Mouse (Mus musculus): Measurements from ENCODE around the gene Lamc2.
A peak's percentile ranks its signal among the peaks of the same experiment; 100 is the strongest.
"Not testable (repeated sequence)": the region's sequence is repeated elsewhere in the genome, so short reads cannot be mapped to it uniquely, and the experiment has no call there.

The Lamc2 gene

DNA sequence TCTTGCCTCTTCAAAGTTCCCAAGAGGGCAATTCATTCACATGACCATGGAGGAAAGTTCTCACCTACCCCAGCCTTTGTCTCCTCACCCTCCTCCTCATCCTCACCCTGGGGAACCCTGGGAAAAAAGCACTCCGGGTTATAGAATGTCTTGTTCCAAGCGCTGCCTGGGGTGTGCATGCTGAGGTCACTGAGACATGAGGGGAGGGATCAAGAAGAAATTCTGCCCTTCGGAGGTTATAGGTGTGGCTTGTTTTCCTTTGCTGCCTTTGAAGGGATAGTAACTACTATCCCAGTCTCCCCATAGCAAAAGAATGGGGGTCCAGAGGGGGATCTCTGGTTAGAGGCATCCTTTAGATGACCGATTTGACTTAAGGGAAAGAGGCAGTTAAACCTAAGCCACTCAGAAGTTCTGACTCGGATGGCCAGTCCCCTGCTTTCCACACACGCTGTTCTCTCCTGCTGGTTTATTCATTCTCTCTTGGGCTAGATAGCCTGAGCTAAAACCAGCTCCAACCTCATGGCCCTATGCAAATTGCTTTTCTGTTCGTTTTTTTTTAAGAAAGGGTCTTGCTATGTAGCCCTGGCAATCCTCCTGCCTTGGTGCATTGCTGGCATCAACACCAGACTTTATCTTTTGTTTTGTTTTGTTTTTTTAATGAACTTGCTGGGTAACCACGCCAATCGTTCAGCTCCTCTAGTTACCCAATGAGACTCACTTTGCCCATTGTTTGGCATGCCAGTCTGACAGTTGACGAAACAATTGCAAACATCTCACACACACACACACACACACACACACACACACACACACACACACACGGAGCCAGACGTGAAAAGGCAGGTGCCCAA lies 91.8 kb downstream of the Lamc2 start:
- DNase-seq (ENCODE audit: low spot score) = no peak

DNA sequence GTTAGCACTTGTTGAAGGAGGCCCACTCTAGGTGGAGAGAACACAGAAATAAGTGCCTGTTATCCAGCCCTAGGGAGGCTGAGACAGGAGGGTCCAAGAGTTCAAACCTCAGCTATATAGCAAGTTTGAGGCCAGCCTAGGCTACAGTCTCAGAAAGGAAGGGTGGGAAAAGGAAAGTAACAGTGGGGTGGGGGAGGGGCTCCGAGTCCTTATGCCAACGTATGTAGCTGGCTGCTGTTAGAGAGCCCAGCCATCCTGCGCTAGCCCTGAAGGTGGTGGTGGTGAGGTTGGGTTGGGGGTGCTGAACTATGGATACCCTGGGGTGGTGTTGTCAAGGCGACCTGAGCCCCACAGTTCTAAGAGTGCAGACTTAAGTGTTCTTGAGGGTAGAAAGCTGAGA lies 92.7 kb downstream of the Lamc2 start:
- DNase-seq (ENCODE audit: low spot score) = no peak

DNA sequence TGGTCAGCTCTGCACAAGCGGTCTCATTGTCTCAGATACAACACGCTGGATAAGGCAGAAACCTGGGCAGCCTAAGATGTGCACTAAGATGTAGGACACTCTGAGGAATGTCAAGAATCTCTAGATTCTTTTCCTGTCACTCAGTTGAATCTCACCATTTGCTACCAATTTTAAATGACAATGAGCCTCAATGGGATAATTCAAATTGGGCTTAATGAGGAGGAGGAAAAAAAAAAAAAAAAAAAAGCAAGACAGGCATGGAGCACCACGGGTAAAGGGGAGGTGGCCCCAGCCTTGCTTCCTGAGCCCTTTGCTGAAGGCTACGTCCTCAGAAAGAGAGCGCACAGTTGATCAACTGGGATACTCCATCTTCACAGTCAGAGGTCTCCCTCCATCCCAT lies 93.1 kb downstream of the Lamc2 start:
- no peak for DNase-seq (ENCODE audit: low spot score)

DNA sequence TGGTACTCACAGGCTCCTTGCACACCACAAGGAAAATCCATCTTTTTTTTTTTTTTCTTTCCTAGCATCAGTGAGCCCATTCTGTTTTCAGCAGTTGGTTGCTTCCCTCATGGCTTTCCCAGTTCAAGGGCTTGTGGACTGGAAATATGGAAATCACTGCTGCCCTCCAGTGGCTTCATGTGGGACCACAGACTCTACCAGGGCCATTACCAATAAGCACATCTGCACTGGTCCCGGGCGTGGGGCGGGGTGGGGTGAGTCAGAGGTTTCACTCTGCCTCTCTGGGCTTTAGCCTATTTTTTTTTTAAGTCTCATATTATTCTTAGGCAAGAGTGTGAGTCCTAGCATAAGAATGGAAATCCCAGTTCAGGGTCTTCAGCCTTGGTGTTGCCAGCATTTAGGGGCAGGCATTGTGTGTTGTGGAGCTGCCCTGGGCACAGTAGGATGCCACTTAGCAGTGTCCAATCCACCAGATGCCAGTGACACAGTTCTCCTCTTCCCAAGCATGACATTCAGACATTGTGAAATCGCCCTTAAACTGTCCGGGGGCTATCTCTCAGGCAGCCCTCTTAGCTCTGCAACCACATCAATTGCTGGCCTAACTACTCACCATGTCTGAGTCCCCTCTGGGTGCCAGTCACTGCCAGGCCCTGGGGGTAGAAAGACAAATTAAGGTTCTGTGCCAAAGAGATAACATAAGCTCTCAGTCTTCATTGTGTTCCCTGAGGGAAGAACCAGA lies 93.8 kb downstream of the Lamc2 start:
- peak; percentile 40 for DNase-seq (ENCODE audit: low spot score)

DNA sequence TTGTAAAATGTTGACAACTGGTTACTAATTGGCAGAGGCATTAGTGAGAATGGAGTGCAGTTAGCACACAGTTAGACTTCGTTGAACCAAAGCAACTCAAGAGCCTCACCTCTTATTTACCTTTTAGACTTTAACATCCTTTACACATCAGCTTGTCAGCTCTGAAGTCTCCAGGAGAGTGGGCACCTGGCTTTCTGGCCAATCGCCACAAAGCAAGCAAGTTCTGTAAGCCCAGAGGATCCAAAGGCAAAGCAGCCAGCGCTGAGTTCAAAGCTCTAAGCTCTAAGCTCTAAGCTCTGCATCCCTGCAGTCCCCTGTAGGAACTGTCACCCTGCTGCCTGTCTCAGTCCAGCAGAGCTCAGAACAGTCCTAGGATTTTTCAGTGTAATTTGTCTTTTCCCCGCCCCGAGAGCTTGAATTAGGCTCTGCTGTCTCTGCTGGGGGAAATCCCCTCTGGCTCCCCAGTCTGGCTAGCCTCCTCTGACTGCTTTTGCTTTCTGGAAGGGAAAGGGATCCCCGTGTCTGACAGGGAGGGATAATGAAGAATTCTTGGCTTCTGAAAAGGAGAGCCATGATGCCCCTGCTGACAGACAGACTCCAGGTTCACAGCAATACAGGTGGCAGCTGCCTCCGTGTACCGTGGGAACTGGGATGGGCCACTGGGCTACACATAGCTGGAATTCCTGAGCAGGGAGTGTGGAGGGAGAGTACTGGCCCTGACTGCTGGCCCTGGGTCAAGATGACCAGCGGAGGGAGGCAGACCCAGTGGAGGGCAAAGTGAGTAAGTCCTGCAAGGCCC lies 94.6 kb downstream of the Lamc2 start:
- no peak for DNase-seq (ENCODE audit: low spot score)

DNA sequence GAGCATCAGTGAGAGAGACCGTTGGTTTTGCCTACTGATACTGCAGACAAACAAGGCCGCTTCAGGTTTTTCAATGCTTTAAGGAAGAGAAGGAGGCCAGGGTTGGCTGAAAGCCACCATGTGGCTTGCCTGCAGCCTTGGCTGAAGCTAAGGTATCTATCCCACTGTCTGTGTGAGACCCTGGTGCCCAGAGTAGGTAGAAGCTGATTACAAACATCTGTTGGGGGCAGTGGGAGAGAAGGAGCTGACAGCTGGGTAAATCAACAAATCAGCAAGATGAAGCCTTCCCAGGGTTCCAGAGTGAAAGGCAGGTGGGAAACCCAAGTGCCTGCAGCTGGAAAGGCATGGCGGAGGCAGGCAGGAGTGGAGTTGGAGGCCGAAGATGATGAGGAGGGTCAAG lies 95.4 kb downstream of the Lamc2 start:
- DNase-seq (ENCODE audit: low spot score) = no peak

DNA sequence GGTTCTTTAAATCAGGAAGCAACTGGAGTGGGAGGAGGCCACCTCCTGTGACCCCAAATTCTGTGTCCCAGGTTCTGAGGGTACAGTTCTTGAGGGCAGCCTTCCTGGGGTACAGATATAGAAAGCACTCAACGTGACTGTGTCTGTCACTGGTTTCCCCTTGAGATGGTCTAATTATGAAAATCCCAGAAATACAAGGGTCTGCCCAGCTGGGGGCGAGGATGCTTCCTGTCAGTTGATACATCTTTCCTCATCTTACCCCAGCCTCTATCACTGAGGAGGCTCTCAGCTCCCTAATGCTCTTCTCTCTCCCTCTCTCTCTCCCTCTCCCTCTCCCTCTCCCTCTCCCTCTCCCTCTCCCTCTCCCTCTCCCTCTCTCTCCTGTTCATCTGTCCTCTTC lies 96.2 kb downstream of the Lamc2 start:
- no peak for DNase-seq (ENCODE audit: low spot score)

DNA sequence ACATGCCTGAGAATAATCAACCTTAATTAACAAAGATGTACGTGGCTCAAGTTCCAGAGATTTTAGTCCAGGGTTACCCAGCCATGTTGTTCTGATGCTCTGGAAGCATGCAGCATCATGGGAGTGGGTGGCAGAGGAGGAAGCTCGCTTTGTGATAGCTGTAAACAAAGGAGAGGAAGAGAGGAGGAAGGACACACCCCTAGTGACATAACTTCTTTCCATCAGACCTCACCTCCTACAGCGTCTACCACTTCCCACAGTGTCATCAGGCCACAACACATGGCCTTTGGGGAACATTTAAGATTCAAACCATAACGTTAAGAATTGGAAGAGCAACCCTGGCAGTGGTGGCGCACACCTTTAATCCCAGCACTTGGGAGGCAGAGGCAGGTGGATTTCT lies 98.5 kb downstream of the Lamc2 start:
- peak; percentile 40 for DNase-seq (ENCODE audit: low spot score)

DNA sequence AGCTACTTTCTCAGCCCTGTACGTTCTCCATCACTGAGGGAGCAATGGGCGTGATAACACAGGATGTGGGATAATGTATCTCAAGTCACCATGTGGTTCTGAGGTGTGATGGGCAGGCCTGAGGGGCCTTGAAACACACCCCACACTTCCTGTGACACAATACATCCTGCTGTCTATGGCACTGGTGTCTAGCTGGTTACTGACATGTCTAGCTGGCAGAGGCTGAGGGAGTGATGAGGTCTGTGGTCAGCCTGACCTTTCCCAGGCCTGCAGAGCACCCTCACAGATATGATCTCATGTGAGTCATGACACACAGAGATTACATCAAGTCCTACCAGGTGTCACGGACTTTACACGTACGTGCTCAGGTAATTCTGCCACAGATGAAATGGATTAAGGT lies 101.0 kb downstream of the Lamc2 start:
- DNase-seq (ENCODE audit: low spot score) = peak; percentile 76

DNA sequence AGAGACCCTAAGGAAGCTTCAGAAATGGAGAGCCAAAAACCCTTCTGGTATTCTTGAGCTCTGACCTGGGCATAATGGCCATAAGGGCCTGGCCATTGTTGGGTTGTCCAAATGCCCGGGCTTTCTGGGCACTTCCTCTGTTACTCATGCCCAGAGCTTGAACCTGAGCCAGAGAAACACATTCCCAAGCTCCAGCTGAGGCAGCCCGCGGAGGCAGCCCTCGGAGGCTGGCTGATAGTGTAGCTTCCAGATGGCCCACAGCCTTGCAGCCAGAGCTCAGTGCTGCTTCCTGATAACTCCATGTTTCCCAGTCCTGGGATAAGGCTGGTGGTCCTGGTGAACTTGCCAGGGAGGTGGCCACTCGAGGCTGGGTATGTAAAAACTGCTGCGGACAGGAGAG lies 102.1 kb downstream of the Lamc2 start:
- no peak for DNase-seq (ENCODE audit: low spot score)

DNA sequence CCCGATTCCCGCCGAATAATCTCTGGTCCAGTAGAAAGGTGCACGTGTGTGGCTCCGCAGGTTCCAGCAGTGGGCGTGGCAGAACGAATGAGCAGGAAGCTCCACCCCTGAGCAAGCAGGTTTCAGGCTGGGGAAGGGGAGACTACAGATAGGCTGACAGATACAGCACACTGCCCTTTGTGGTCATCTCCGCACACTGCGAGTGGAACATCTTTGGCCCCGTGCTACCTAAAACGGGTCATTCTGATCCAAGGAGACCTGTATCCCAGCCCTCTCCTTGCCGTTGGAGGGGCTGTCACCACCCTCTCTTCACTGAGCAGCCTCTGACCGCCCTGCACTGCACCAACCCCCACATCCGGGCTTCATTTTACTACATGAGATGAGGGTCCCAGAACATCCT lies 103.0 kb downstream of the Lamc2 start:
- DNase-seq (ENCODE audit: low spot score) = not testable (repeated sequence)

DNA sequence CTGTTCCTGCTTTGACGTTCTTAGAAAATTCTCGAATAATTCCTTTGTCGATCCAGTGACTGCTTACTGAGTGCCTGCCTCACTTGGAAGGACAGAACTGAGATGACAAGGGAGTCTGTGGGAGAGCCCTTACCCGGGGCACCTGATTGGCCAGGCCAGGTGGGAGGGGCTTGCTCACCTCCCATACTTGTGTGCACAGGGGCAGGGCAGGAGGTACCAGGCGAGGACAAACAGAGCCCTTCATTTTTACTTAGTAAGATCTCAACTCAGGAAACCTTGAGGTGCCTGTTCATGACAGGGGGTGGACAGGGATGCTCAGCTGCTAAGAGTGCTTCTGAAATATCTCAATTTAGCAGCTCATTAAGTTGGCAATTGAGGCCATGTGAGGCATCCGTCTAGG lies 110.3 kb downstream of the Lamc2 start:
- no peak for DNase-seq (ENCODE audit: low spot score)

DNA sequence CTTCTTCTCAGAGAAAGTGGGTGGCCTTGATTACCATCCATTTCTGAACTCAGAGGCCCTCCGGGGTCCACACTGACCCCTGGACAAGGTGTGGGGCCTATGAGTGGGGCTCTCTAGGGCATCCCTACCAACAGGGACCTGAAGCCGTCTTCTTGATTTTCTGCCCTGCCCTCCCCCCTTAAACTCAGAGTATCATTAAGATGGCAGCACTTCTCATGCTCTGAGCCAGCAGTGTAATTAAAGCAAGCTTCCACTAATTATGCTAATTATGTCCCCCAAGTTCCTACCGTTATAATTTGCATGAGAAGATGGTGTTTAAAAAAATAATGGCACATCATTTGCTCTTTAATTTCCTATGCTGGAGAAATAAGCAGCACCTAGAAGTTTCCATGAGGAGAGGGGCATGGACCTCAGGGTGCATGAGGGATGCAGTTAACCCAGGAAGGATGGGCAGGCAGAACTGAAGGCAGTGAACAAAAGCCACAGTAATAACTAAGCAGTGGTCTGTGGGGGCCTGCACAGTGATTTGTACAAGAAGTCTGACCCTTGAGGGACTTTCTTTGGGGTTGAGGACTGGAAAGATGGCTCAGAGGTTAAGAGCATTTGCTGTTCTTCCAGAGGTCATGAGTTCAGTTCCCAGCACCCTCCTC lies 111.0 kb downstream of the Lamc2 start:
- DNase-seq (ENCODE audit: low spot score) = no peak

DNA sequence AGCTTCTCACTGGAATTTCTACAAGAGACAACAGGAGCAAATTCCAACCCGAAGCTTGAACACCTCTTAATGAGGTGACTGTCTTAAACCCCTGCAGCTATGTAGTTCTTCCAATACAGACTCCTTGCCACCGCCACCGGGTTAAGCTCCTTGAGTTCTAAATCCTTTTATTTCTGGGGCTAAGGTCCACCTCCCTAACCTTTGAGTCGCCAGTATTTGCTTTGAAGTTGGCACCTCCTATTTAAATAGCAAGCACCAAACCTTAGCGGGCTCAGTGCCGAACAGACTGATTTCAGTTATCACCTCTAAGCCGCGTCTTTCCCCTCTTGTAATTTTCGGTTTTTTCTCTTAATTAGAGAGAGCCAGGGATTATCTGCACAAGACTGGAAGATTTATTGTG lies 112.8 kb downstream of the Lamc2 start:
- no peak for DNase-seq (ENCODE audit: low spot score)

Data from T-cell, adult 2 months (primary cell).